12 mouse cellular contexts compared by ENCODE assay signal in the genomic region with DNA sequence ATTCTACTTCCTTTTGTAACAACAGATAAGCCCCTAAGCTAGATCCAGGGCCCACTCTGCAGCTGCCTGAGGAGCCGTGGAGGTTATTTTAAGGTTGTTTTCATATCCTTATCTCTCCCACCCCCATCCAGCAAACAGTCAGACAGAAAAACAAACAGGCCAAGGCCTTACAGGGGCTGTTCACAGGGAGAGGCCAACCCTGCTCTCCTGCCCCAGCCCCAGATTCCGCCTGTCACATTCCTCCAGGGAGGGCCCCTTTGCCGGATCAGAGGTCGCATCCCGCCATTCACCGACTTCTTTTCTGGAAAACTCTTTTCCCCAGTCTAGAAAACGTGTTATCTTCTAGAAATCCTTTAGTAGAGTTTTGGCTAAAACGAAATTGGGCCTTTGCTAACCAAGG. TPM values are rescaled to one million over a fixed set of nuclear protein-coding genes. Genes with fewer than 3 reads are reported as not detected.
DNase-seq lines count a peak whose midpoint lies in the region; ATAC-seq and TF ChIP-seq lines count a peak whose summit lies in the region.
"Had no signal": no experiment of that assay in that cellular context is flagged by ENCODE, and none has a peak within 500 bp of the region (broad histone marks: within the 10 kb centered on the region; RNA-seq: fewer than 3 reads in every experiment).

No protein-coding gene starts in this region.

- H3K27me3 ChIP-seq in kidney, adult 2 months (replicated peaks; ENCODE audit: control insufficient read depth, insufficient read depth, low read length): no peaks in the 10 kb centered on the region
- H3K27me3 ChIP-seq in heart, embryonic 12.5 days (replicated peaks): no peaks in the 10 kb centered on the region

- no peaks in the 10 kb centered on the region for H3K36me3 ChIP-seq in kidney, adult 2 months (ENCODE audit: control insufficient read depth, insufficient read depth, low read length)
- H3K36me3 ChIP-seq in heart, embryonic 12.5 days: no peaks in the 10 kb centered on the region

- 52% methylated on average over 8 of the region's 8 CpGs for WGBS in kidney, adult 2 months
- 7% methylated on average over 8 of the region's 8 CpGs for WGBS in heart, embryonic 12.5 days

- peak overlapping the region; percentile 34; the same call in 1 of the 2 replicates for H3K9ac ChIP-seq in heart, embryonic 12.5 days

- DNase-seq in kidney, adult 2 months: peak; percentile 8
- no peak for DNase-seq in kidney, adult 18-20 months
- DNase-seq in liver: peak; percentile 60
- no peak for DNase-seq in layer of hippocampus, postnatal 25 days (ENCODE audit: extremely low spot score in 1 of 2, low spot score in 1 of 2)
- DNase-seq in testis, postnatal 10 days (ENCODE audit: low spot score): no peak
- no peak for DNase-seq in left cerebral cortex, postnatal 36 days (ENCODE audit: low spot score in 2 of 2)
- DNase-seq: thymus, postnatal 36 days had no signal

- TF ChIP-seq POLR2A in kidney, adult 2 months (IDR thresholded peaks at IDR 0.05; ENCODE audit: low read depth, low read length): no peak

- no peaks in the 10 kb centered on the region for H3K4me1 ChIP-seq in kidney, adult 2 months (ENCODE audit: control insufficient read depth, insufficient read depth, low read length)
- peaks cover 57% of the 10 kb centered on the region for H3K4me1 ChIP-seq in heart, embryonic 12.5 days (replicated peaks)

- ATAC-seq in common myeloid progenitor, adult 5-6 weeks (replicated peaks; ENCODE audit: low read depth, poor library complexity, severe bottlenecking): 0 out of 2 replicates have a peak, but pooled peaks have one; percentile 6
- ATAC-seq in heart, embryonic 12.5 days (ENCODE audit: insufficient number of reproducible peaks, low FRiP score): 0 out of 2 replicates have a peak, but pooled peaks have one; percentile 22
- ATAC-seq: CD4-positive, CD25-positive, alpha-beta regulatory T cell, adult 4 months; hindbrain, embryonic 16.5 days had no signal

- intact Hi-C loops in left cerebral cortex, postnatal 36 days (cut with DNase I): no loop called here

- no peak for TF ChIP-seq CTCF in kidney, adult 2 months (conservative IDR thresholded peaks at IDR 0.05; ENCODE audit: insufficient read depth, insufficient read length, low read depth, low read length)

- no peaks in the 10 kb centered on the region for H3K9me3 ChIP-seq in heart, embryonic 12.5 days (replicated peaks)

- H3K4me2 ChIP-seq in heart, embryonic 12.5 days: peak overlapping the region; percentile 14; the same call in 1 of the 2 replicates

- H3K27ac ChIP-seq in kidney, adult 2 months (ENCODE audit: insufficient read depth, low read depth, low read length): peak overlapping the region; percentile 44; the same call in 1 of the 2 replicates
- peak overlapping the region; percentile 80 for H3K27ac ChIP-seq in heart, embryonic 12.5 days (ENCODE audit: poor library complexity, severe bottlenecking)

- no peak overlapping the region for H3K4me3 ChIP-seq in kidney, adult 2 months (ENCODE audit: insufficient read depth, low read depth, low read length)
- H3K4me3 ChIP-seq in heart, embryonic 12.5 days: no peak overlapping the region

RNA-seq across cellular contexts. Expression of a gene that starts 33.0 kb away (rescaled TPM):
- polyA plus RNA-seq in kidney, adult 2 months (2012; rRNA removed): not detected in 2 replicates
- total RNA-seq in common myeloid progenitor, adult 5-6 weeks (2017): not detected in 2 replicates
- not detected in 2 replicates for polyA plus RNA-seq in heart, embryonic 12.5 days (2016; fragmentation: Nextera tagmentation; extraction: Ambion mirVana)
- total RNA-seq in layer of hippocampus, postnatal 25 days (2021): not detected
- not detected for total RNA-seq in left cerebral cortex, postnatal 36 days (2021)
- polyA plus RNA-seq: CD4-positive, CD25-positive, alpha-beta regulatory T cell, adult 4 months; hindbrain, embryonic 16.5 days; limb, embryonic 11.5 days had no signal

Comparison
In these comparisons a context has a peak if more than half of its experiments do, and no peak if none do; other contexts are left out.
1. DNase-seq: peak in kidney, adult 2 months (single experiment) and liver (single experiment); none in kidney, adult 18-20 months (single experiment), layer of hippocampus, postnatal 25 days (0 of 2), testis, postnatal 10 days (single experiment) and left cerebral cortex, postnatal 36 days (0 of 2).